Mouse (Mus musculus) monocyte, adult 5-6 weeks (primary cell): ENCODE results near the gene Hist2h2bb. TPM values are rescaled to one million over a fixed set of nuclear protein-coding genes. Genes with fewer than 3 reads are reported as not detected.
A peak's percentile ranks its signal among the peaks of the same experiment; 100 is the strongest.
"Not testable (repeated sequence)": the region's sequence is repeated elsewhere in the genome, so short reads cannot be mapped to it uniquely, and the experiment has no call there.

Source experiments
- ATAC-seq: fragments of 153-309, 156-312 bp; replicated peaks from 2 replicates; pipeline ENCODE4 v1.8.0; 2017; ENCODE audit warnings: mild to moderate bottlenecking; ENCODE audit not compliant: low TSS enrichment, insufficient number of reproducible peaks, severe bottlenecking, poor library complexity, low FRiP score
- total RNA-seq: library from RNA; stranded (forward); fragments of 200-1000, 200-491, 200-594 nt; gene quantifications from 3 replicates; pipeline ENCODE4 v1.2.3, GENCODE M21; 2017

Gene Hist2h2bb
- total RNA-seq, 1 experiment from 2014 or later = 349 TPM

GRCm38 (mm10) chr3:96289201-96289600 is 19.6 kb downstream of the Hist2h2bb start:
- ATAC-seq = no peak

GRCm38 (mm10) chr3:96290727-96291126 is 21.2 kb downstream of the Hist2h2bb start:
- ATAC-seq = not testable (repeated sequence)

- no peak for ATAC-seq
Observed at GRCm38 (mm10) chr3:96292641-96293040, 23.1 kb downstream of the Hist2h2bb start.

GRCm38 (mm10) chr3:96293368-96293767 is 23.8 kb downstream of the Hist2h2bb start:
- peak; percentile 45; the same call in 1 of the 2 replicates for ATAC-seq

- peak; percentile 82; the same call in 1 of the 2 replicates for ATAC-seq
Observed at GRCm38 (mm10) chr3:96293787-96294186, 24.2 kb downstream of the Hist2h2bb start, which contains the start of gene Fcgr1. TSS of gene Fcgr1 (minus strand) at chr3:96293969.

GRCm38 (mm10) chr3:96298360-96298759 is 28.8 kb downstream of the Hist2h2bb start:
- ATAC-seq = no peak

- ATAC-seq = no peak
Observed at GRCm38 (mm10) chr3:96299562-96299961, 30.0 kb downstream of the Hist2h2bb start.

GRCm38 (mm10) chr3:96300706-96301529 is 31.4 kb downstream of the Hist2h2bb start:
- peak; percentile 93 for ATAC-seq

GRCm38 (mm10) chr3:96302076-96302475 is 32.5 kb downstream of the Hist2h2bb start:
- no peak for ATAC-seq

- no peak for ATAC-seq
Observed at GRCm38 (mm10) chr3:96306506-96306905, 37.0 kb downstream of the Hist2h2bb start.

- no peak for ATAC-seq
Observed at GRCm38 (mm10) chr3:96309441-96309840, 39.9 kb downstream of the Hist2h2bb start.

- ATAC-seq = no peak
Observed at GRCm38 (mm10) chr3:96312341-96313098, 43.0 kb downstream of the Hist2h2bb start.

Other genes with a start within 250 kb of the Hist2h2bb start
- gene Vps45, start 211.3 kb upstream of the Hist2h2bb start, total RNA-seq = 18.1 to 75.8 TPM (median 21.4 TPM) in 3 replicates
- gene Otud7b, start 165.2 kb upstream of the Hist2h2bb start, total RNA-seq = 12.5 to 26.2 TPM (median 17.1 TPM) in 3 replicates
- 0.43 to 2.4 TPM in 2 of 3 replicates, not detected in the other for gene Mtmr11, start 107.7 kb upstream of the Hist2h2bb start, total RNA-seq
- 4.0 to 14.2 TPM (median 7.5 TPM) in 3 replicates for gene Sf3b4, start 97.4 kb upstream of the Hist2h2bb start, total RNA-seq
- gene Sv2a, start 88.6 kb upstream of the Hist2h2bb start, total RNA-seq = 0.21 to 0.29 TPM in 2 of 3 replicates, not detected in the other
- gene Bola1, start 50.0 kb upstream of the Hist2h2bb start, total RNA-seq = 3.9 to 8.1 TPM (median 6.9 TPM) in 3 replicates
- 11.5 to 28.2 TPM (median 14.2 TPM) in 3 replicates for gene Hist2h2ab, start 49.9 kb upstream of the Hist2h2bb start, total RNA-seq
- gene Hist2h2ac, start 48.9 kb upstream of the Hist2h2bb start, total RNA-seq = 169 to 362 TPM (median 289 TPM) in 3 replicates
- gene Hist2h2be, start 48.6 kb upstream of the Hist2h2bb start, total RNA-seq = 2.5 to 12.5 TPM (median 3.6 TPM) in 3 replicates
- 1.5 to 1.6 TPM in 2 of 3 replicates, not detected in the other for gene Hist2h3c2, start 30.6 kb upstream of the Hist2h2bb start, total RNA-seq
- 492 to 498 TPM (median 493 TPM) in 3 replicates for gene Hist2h2aa2, start 29.5 kb upstream of the Hist2h2bb start, total RNA-seq
- 960 to 1,517 TPM (median 1,455 TPM) in 3 replicates for gene Hist2h2aa1, start 24.3 kb upstream of the Hist2h2bb start, total RNA-seq
- not detected in 3 replicates for gene Hist2h3c1, start 23.1 kb upstream of the Hist2h2bb start, total RNA-seq
- gene Hist2h4, start 6.4 kb upstream of the Hist2h2bb start, total RNA-seq = 9.6 to 40.3 TPM (median 12.9 TPM) in 3 replicates
- 4.4 to 34.9 TPM (median 10.9 TPM) in 3 replicates for gene Hist2h3b, start 1.1 kb upstream of the Hist2h2bb start, total RNA-seq
- 11.6 to 16.4 TPM (median 12.6 TPM) in 3 replicates for gene Fcgr1, start 24.2 kb downstream of the Hist2h2bb start, total RNA-seq
- not detected in 3 replicates for gene BC107364, start 182.6 kb downstream of the Hist2h2bb start, total RNA-seq